Mouse (Mus musculus) cortical plate, adult 2 months (tissue): Measurements from ENCODE around the gene Dync1i2.

Source experiments
- CTCF ChIP-seq: fragments of 200-500 bp; IDR thresholded peaks from 2 replicates; pipeline ENCODE4 v1.5.1; 2011; ENCODE audit warnings: mild to moderate bottlenecking, control low read depth, low read length; ENCODE audit not compliant: insufficient read depth; ENCODE audit errors: extremely low read depth
- POLR2A ChIP-seq: fragments of 200-500 bp; IDR thresholded peaks from 2 replicates; pipeline ENCODE4 v1.6.1; 2011; ENCODE audit warnings: mild to moderate bottlenecking, low read length, control low read depth; ENCODE audit not compliant: insufficient read depth; ENCODE audit errors: extremely low read depth

DNA sequence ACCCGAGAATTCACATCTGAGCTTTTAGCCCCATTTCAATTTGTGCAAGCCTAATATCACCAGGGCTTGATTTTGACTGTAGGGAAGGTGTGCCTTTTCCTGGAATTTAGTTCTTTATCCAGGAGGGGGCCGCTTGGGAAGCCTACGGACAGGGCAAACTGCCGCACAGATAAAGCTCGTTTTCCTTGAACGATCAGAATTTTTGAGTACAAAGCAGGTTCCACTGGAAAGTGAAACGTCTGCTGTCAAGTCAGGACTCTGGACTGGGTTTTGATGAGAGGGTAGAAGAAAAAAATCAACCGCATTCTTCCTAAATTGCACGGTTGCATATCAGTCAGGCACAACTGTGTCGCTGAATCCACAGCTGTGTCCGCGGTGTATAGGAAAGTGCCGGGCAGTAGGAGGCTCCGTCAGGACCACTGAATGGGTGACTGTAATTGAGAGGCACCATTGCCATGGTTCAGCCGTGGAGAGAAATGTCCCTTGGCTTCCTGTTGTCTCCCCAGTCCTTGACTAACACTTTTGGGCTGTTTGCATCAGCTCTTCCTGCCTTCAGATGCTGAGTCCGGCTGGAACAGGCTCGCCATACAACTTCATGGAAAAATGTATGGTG lies 19.2 kb upstream of the Dync1i2 start:
- TF ChIP-seq CTCF (no peak), POLR2A (no peak)
